Mouse (Mus musculus) thymus, adult 2 months (tissue): ENCODE data around the gene Tapbp. TPM values are rescaled to one million over a fixed set of nuclear protein-coding genes. Genes with fewer than 3 reads are reported as not detected.
A peak's percentile ranks its signal among the peaks of the same experiment; 100 is the strongest.

Experiments used
- DNase-seq: peaks from one replicate; pipeline ENCODE4 v3.0.0; 2021
- H3K27ac ChIP-seq: fragments of 200-500 bp; 2 replicates; pipeline ENCODE4 v1.5.1; 2012; ENCODE audit warnings: low read length, control low read depth; ENCODE audit not compliant: control insufficient read depth, insufficient read depth
- H3K27me3 ChIP-seq: fragments of 200-500 bp; 2 replicates; pipeline ENCODE4 v1.6.1; 2012; ENCODE audit warnings: mild to moderate bottlenecking, low read length, moderate library complexity, mixed read lengths; ENCODE audit not compliant: control insufficient read depth, insufficient read depth
- H3K36me3 ChIP-seq: fragments of 200-500 bp; 2 replicates; pipeline ENCODE4 v1.6.1; 2012; ENCODE audit warnings: mild to moderate bottlenecking, low read length, moderate library complexity; ENCODE audit not compliant: control insufficient read depth, insufficient read depth
- H3K4me1 ChIP-seq: fragments of 200-500 bp; replicated peaks from 2 replicates; pipeline ENCODE4 v1.6.1; 2012; ENCODE audit warnings: low read length; ENCODE audit not compliant: control insufficient read depth, insufficient read depth
- H3K4me3 ChIP-seq: fragments of 200-500 bp; 2 replicates; pipeline ENCODE4 v1.5.1; 2012; ENCODE audit warnings: mild to moderate bottlenecking, low read length, control low read depth, moderate library complexity; ENCODE audit not compliant: control insufficient read depth, insufficient read depth
- CTCF ChIP-seq: fragments of 200-500 bp; IDR thresholded peaks from 2 replicates; pipeline ENCODE4 v1.5.1; 2012; ENCODE audit warnings: mild to moderate bottlenecking, control low read depth, low read length, moderate library complexity, borderline replicate concordance; ENCODE audit not compliant: control insufficient read depth, poor library complexity, insufficient read depth; ENCODE audit errors: extremely low read depth
- POLR2A ChIP-seq: fragments of 200-500 bp; IDR thresholded peaks from 2 replicates; pipeline ENCODE4 v1.6.1; 2012; ENCODE audit warnings: mild to moderate bottlenecking, low read length, control low read depth, moderate library complexity; ENCODE audit not compliant: control insufficient read depth, poor library complexity, insufficient read depth; ENCODE audit errors: extremely low read depth
- WGBS: fragments of 180-500 bp; shearing (Covaris S2); methylation state at CpG from one replicate; pipeline ENCODE4 v1.1.7; 2018; 5-methylcytosine and 5-hydroxymethylcytosine counted together
- polyA plus RNA-seq: library from polyadenylated mRNA; depleted of rRNA; stranded (reverse); fragments of >200 nt; gene quantifications from 2 replicates; pipeline ENCODE4 v1.2.3, GENCODE M21; 2012

Gene Tapbp
- polyA plus RNA-seq, 1 experiment = 201 TPM

- Histone ChIP-seq H3K27ac (peak overlapping the region; percentile 93), H3K27me3 (no peaks in the 10 kb centered on the region), H3K36me3 (peaks cover 6% of the 10 kb centered on the region; the same call in 1 of the 2 replicates), H3K4me3 (peak overlapping the region; percentile 75), H3K4me1 (peaks cover 18% of the 10 kb centered on the region)
- under 1% methylated on average over 45 of the region's 45 CpGs for WGBS
- DNase-seq = peak; percentile 79
- TF ChIP-seq CTCF = no peak
- TF ChIP-seq POLR2A = 0 out of 2 replicates have a peak, but pooled peaks have one; percentile 7
Measured at GRCm38 (mm10) chr17:33930280-33931158, 14.8 kb downstream of the Tapbp start.

- no peak overlapping the region for H3K27ac ChIP-seq
Measured at GRCm38 (mm10) chr17:33931159-33931866, 15.6 kb downstream of the Tapbp start.

DNA sequence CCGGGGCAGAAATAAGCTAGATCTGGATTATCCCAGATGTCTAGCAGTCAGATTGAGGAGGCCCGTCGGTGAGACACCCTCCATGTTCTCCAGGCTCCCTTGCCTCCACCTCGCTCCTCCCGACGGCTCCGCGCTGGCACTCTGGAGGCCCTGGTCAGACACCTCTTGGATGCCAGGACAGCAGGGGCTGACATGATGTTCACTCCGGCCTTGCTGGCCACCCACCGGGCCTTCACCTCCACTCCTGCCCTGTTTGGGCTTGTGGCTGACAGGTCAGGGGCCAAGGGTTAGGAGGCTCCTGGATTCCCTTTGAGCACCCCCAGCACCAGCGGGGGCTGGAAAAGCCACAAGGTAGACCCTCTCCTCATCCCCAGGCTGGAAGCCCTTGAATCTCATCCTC, 16.2 kb downstream of the Tapbp start:
- 95% methylated on average over 11 of the region's 11 CpGs for WGBS
- peaks cover 9% of the 10 kb centered on the region for H3K36me3 ChIP-seq
- no peak for DNase-seq
- H3K4me1 ChIP-seq = peaks cover 18% of the 10 kb centered on the region
- H3K4me3 ChIP-seq = no peak overlapping the region
- TF ChIP-seq POLR2A = no peak
- no peak for TF ChIP-seq CTCF
- no peak overlapping the region for H3K27ac ChIP-seq
- H3K27me3 ChIP-seq = no peaks in the 10 kb centered on the region

More at GRCm38 (mm10) chr17:33931159-33931866, 15.6 kb downstream of the Tapbp start:
- WGBS = 34% methylated on average over 18 of the region's 18 CpGs
- Histone ChIP-seq H3K4me3 (peak overlapping the region; percentile 75), H3K27me3 (no peaks in the 10 kb centered on the region), H3K36me3 (peaks cover 6% of the 10 kb centered on the region; the same call in 1 of the 2 replicates), H3K4me1 (peaks cover 18% of the 10 kb centered on the region)
- DNase-seq = no peak
- no peak for TF ChIP-seq CTCF
- TF ChIP-seq POLR2A = no peak

DNA sequence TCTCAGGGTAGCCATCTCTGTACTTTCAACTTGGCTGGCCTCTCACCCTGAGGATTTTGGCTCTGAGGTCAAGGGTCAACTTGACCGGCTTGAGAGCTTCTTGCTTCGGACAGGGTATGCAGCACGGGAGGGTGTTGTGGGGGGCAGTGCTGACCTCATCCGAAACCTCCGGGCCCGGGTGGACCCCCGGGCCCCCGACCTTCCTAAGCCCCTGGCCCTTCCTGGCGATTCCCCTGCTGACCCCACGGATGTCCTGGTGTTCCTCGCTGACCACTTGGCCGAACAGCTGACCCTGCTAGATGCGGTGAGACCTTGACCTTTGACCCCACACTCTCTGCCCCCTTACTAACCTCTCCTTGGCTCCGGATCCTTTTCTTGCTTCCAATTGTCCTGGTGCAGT, 16.7 kb downstream of the Tapbp start:
- Histone ChIP-seq H3K27me3 (no peaks in the 10 kb centered on the region), H3K4me1 (peaks cover 18% of the 10 kb centered on the region), H3K36me3 (peaks cover 14% of the 10 kb centered on the region), H3K27ac (no peak overlapping the region), H3K4me3 (no peak overlapping the region)
- 98% methylated on average over 14 of the region's 14 CpGs for WGBS
- no peak for TF ChIP-seq POLR2A
- no peak for TF ChIP-seq CTCF
- no peak for DNase-seq

- H3K36me3 ChIP-seq = peaks cover 17% of the 10 kb centered on the region
- H3K4me3 ChIP-seq = no peak overlapping the region
- H3K27me3 ChIP-seq = no peaks in the 10 kb centered on the region
- DNase-seq = no peak
- TF ChIP-seq CTCF (no peak), POLR2A (no peak)
- no peak overlapping the region for H3K27ac ChIP-seq
- WGBS = over 99% methylated on average over 15 of the region's 15 CpGs
- H3K4me1 ChIP-seq = peaks cover 18% of the 10 kb centered on the region
Measured at GRCm38 (mm10) chr17:33932970-33933369, 17.3 kb downstream of the Tapbp start.

GRCm38 (mm10) chr17:33935422-33936055, 19.8 kb downstream of the Tapbp start:
- TF ChIP-seq CTCF (no peak), POLR2A (no peak)
- peaks cover 21% of the 10 kb centered on the region for H3K4me1 ChIP-seq
- peaks cover 17% of the 10 kb centered on the region for H3K36me3 ChIP-seq
- no peaks in the 10 kb centered on the region for H3K27me3 ChIP-seq
- WGBS = 97% methylated on average over 21 of the region's 21 CpGs
- H3K27ac ChIP-seq = no peak overlapping the region
- no peak for DNase-seq
- H3K4me3 ChIP-seq = no peak overlapping the region
